Mouse (Mus musculus) hindbrain, embryonic 14.5 days (tissue): Measurements from ENCODE around the gene Olfr243. TPM values are rescaled to one million over a fixed set of nuclear protein-coding genes. Genes with fewer than 3 reads are reported as not detected.
"Not testable (repeated sequence)": the region's sequence is repeated elsewhere in the genome, so short reads cannot be mapped to it uniquely, and the experiment has no call there.

Experiments
- ATAC-seq: fragments of 200-750 bp; cut with Nextera tagmentation; 2 replicates; pipeline ENCODE4 v1.8.0; 2017; ENCODE audit warnings: moderate number of reproducible peaks, mild to moderate bottlenecking, moderate TSS enrichment, moderate library complexity; ENCODE audit not compliant: low FRiP score
- DNase-seq: peaks from one replicate; pipeline ENCODE4 v3.0.0-alpha.2; 2015; ENCODE audit warnings: low spot score
- H3K27ac ChIP-seq: fragments of 300-500 bp; sonication (generic); 2 replicates; pipeline ENCODE4 v1.5.1; 2014; ENCODE audit warnings: mild to moderate bottlenecking, moderate library complexity
- H3K27me3 ChIP-seq: fragments of 300-500 bp; sonication (generic); 2 replicates; pipeline ENCODE4 v1.6.1; 2014; ENCODE audit warnings: mild to moderate bottlenecking, low read length, mixed read lengths; ENCODE audit not compliant: control insufficient read depth, insufficient read depth
- H3K36me3 ChIP-seq: fragments of 300-500 bp; sonication (generic); replicated peaks from 2 replicates; pipeline ENCODE4 v1.6.1; 2014; ENCODE audit not compliant: control insufficient read depth, insufficient read depth
- H3K4me1 ChIP-seq: fragments of 300-500 bp; sonication (generic); replicated peaks from 2 replicates; pipeline ENCODE4 v1.6.1; 2014; ENCODE audit warnings: antibody characterized with exemption, low read length, mixed read lengths; ENCODE audit not compliant: control insufficient read depth, insufficient read depth
- H3K4me2 ChIP-seq: fragments of 300-500 bp; sonication (generic); replicated peaks from 2 replicates; pipeline ENCODE4 v1.6.1; 2014; ENCODE audit warnings: mild to moderate bottlenecking, moderate library complexity
- H3K4me3 ChIP-seq: fragments of 300-500 bp; sonication (generic); replicated peaks from 2 replicates; pipeline ENCODE4 v1.5.1; 2014; ENCODE audit warnings: mild to moderate bottlenecking, low read length
- H3K9ac ChIP-seq: fragments of 300-500 bp; sonication (generic); 2 replicates; pipeline ENCODE4 v1.6.1; 2014
- H3K9me3 ChIP-seq: fragments of 300-500 bp; sonication (generic); 2 replicates; pipeline ENCODE4 v1.6.1; 2016; ENCODE audit warnings: low read length; ENCODE audit not compliant: control insufficient read depth
- WGBS: fragments of 180-500 bp; shearing (Covaris S2); extraction: QIAGEN DNeasy Blood & Tissue Kit; methylation state at CpG from one replicate; pipeline ENCODE4 v1.1.7; 2014; 5-methylcytosine and 5-hydroxymethylcytosine counted together
- polyA plus RNA-seq: library from polyadenylated mRNA; unstranded; fragments of >200 nt; fragmentation: Nextera tagmentation; extraction: Ambion mirVana; gene quantifications from 2 replicates; pipeline ENCODE4 v1.2.1, GENCODE M21; 2014

Olfr243 gene
- polyA plus RNA-seq, 1 experiment from 2014 or later = not detected

DNA sequence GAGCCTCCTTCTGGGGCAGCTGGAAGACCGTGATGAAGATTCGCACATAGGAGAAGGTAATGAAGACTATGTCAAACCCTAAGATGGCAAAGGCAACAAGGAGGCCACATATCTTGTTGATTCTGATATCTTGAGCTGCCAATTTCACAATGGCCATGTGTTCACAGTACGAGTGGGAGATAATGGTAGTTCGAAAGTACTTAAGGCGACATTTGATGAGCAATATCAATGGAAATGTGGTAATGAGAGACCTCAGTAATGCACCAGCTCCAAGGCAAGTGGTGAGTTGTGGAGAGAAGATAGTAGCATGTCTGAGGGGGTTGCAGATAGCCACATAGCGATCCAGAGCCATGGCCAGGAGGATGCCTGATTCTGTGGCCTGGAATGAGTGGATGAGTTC is 53.2 kb downstream of the Olfr243 start:
- not testable (repeated sequence) for H3K4me3 ChIP-seq, H3K9me3 ChIP-seq, H3K4me1 ChIP-seq, ATAC-seq, H3K36me3 ChIP-seq, H3K27me3 ChIP-seq, H3K4me2 ChIP-seq, H3K9ac ChIP-seq, H3K27ac ChIP-seq, DNase-seq
- WGBS = 93% methylated on average over 6 of the region's 6 CpGs

Other genes starting within 250 kb of the Olfr243 start
- not detected in 2 replicates for gene Olfr608, start 244.8 kb upstream of the Olfr243 start, polyA plus RNA-seq
- not detected in 2 replicates for gene Olfr609, start 216.6 kb upstream of the Olfr243 start, polyA plus RNA-seq
- gene Olfr610, start 202.5 kb upstream of the Olfr243 start, polyA plus RNA-seq = not detected in 2 replicates
- gene Olfr611, start 193.8 kb upstream of the Olfr243 start, polyA plus RNA-seq = not detected in 2 replicates
- gene Olfr612, start 172.0 kb upstream of the Olfr243 start, polyA plus RNA-seq = not detected in 2 replicates
- gene Olfr613, start 166.6 kb upstream of the Olfr243 start, polyA plus RNA-seq = not detected in 2 replicates
- gene Olfr615, start 158.6 kb upstream of the Olfr243 start, polyA plus RNA-seq = not detected in 2 replicates
- gene Olfr616, start 145.5 kb upstream of the Olfr243 start, polyA plus RNA-seq = not detected in 2 replicates
- not detected in 2 replicates for gene Olfr617, start 141.6 kb upstream of the Olfr243 start, polyA plus RNA-seq
- gene Olfr618, start 124.6 kb upstream of the Olfr243 start, polyA plus RNA-seq = 0.21 TPM in 1 of 2 replicates, not detected in the other
- gene Olfr619, start 114.1 kb upstream of the Olfr243 start, polyA plus RNA-seq = not detected in 2 replicates
- not detected in 2 replicates for gene Olfr620, start 102.1 kb upstream of the Olfr243 start, polyA plus RNA-seq
- gene Olfr622, start 72.0 kb upstream of the Olfr243 start, polyA plus RNA-seq = not detected in 2 replicates
- gene Olfr623, start 51.0 kb upstream of the Olfr243 start, polyA plus RNA-seq = not detected in 2 replicates
- gene Olfr624, start 43.5 kb upstream of the Olfr243 start, polyA plus RNA-seq = not detected in 2 replicates
- not detected in 2 replicates for gene Olfr625-ps1, start 32.0 kb upstream of the Olfr243 start, polyA plus RNA-seq
- gene Olfr628, start 15.7 kb downstream of the Olfr243 start, polyA plus RNA-seq = not detected in 2 replicates
- not detected in 2 replicates for gene Olfr629, start 30.3 kb downstream of the Olfr243 start, polyA plus RNA-seq
- gene Olfr630, start 42.7 kb downstream of the Olfr243 start, polyA plus RNA-seq = not detected in 2 replicates
- gene Olfr69, start 56.9 kb downstream of the Olfr243 start, polyA plus RNA-seq = not detected in 2 replicates
- not detected in 2 replicates for gene Olfr68, start 65.0 kb downstream of the Olfr243 start, polyA plus RNA-seq
- gene Olfr67, start 77.2 kb downstream of the Olfr243 start, polyA plus RNA-seq = not detected in 2 replicates
- gene Hbb-bt, start 99.3 kb downstream of the Olfr243 start, polyA plus RNA-seq = 1,734 and 1,868 TPM in 2 replicates
- 4,248 and 5,201 TPM in 2 replicates for gene Hbb-bs, start 113.4 kb downstream of the Olfr243 start, polyA plus RNA-seq
- gene Hbb-bh2, start 125.8 kb downstream of the Olfr243 start, polyA plus RNA-seq = not detected in 2 replicates
- 2.1 and 3.6 TPM in 2 replicates for gene Hbb-bh1, start 128.5 kb downstream of the Olfr243 start, polyA plus RNA-seq
- gene Hbb-y, start 138.5 kb downstream of the Olfr243 start, polyA plus RNA-seq = 178 and 712 TPM in 2 replicates
- gene Olfr66, start 171.6 kb downstream of the Olfr243 start, polyA plus RNA-seq = not detected in 2 replicates
- gene Olfr64, start 179.8 kb downstream of the Olfr243 start, polyA plus RNA-seq = not detected in 2 replicates
- gene Olfr65, start 188.8 kb downstream of the Olfr243 start, polyA plus RNA-seq = not detected in 2 replicates
- gene Olfr631, start 214.2 kb downstream of the Olfr243 start, polyA plus RNA-seq = not detected in 2 replicates
- gene Olfr632, start 219.7 kb downstream of the Olfr243 start, polyA plus RNA-seq = not detected in 2 replicates
- not detected in 2 replicates for gene Olfr633, start 229.8 kb downstream of the Olfr243 start, polyA plus RNA-seq